ENCODE assay signal across 7 mouse cellular contexts in the genomic region with DNA sequence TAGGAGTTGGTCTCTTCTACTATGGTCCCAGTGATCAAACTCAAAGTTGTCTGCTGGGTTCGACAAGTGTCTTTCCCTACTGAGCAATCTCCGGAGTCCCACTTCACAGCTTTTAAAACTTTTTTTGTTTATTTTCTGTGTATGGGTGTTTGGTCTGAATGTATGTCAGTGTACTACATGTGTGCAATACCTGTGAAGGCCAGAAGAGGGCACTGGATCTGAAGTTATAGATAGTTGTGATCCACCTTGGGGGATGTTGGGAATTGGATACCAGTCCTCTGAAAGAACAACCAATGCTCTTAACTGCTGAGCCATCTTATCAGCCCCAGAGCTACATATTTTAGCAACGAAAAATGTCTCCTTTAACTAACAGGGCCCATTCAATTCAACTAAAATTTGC.
DNase-seq lines count a peak whose midpoint lies in the region; ATAC-seq and TF ChIP-seq lines count a peak whose summit lies in the region.

No protein-coding gene starts in this region.

- no peaks in the 10 kb centered on the region for H3K9me3 ChIP-seq in G1E (replicated peaks)

- peaks cover 69% of the 10 kb centered on the region for H3K36me3 ChIP-seq in G1E (replicated peaks)

- intact Hi-C loops in left cerebral cortex, postnatal 14 days (cut with DNase I), result no loop called here
- intact Hi-C loops in left cerebral cortex, postnatal 10 days (cut with DNase I), result no loop called here

- no peak overlapping the region for H3K4me3 ChIP-seq in G1E (ENCODE audit: low read depth, low read length)

- DNase-seq in left cerebral cortex, postnatal 14 days (ENCODE audit: low spot score in 2 of 2), result peak; percentile 13 to 15
- no peak for DNase-seq in left cerebral cortex, adult 9 months (ENCODE audit: low spot score in 2 of 2)
- DNase-seq in G1E (ENCODE audit: low spot score), result no peak
- peak; percentile 56 for DNase-seq in c-Kit-negative CD71-positive TER-119-positive erythroid progenitor cells, embryonic 14.5 days (ENCODE audit: low read depth, low spot score)
- peak; percentile 52 for DNase-seq in naive thymus-derived CD4-positive, alpha-beta T cell, adult 2 months (ENCODE audit: low read depth)
- no peak for DNase-seq in left cerebral cortex, postnatal 10 days (ENCODE audit: extremely low spot score in 1 of 2, low spot score in 2 of 2)

- ATAC-seq in G1E (ENCODE audit: extremely low read depth, insufficient number of reproducible peaks, low FRiP score, poor library complexity, severe bottlenecking), result no peak
- no peak for ATAC-seq in activated CD4-positive, CD25-positive, alpha-beta regulatory T cell, adult 4 months

- H3K4me1 ChIP-seq in G1E (ENCODE audit: insufficient read depth, low read depth, low read length), result no peaks in the 10 kb centered on the region

- no peaks in the 10 kb centered on the region for H3K27me3 ChIP-seq in G1E (ENCODE audit: insufficient read depth, low read length)

- TF ChIP-seq CTCF in G1E (IDR thresholded peaks at IDR 0.05; ENCODE audit: low read depth, low read length), result peak; percentile 50

Comparison
In these comparisons a context has a peak if more than half of its experiments do, and no peak if none do; other contexts are left out.
1. DNase-seq: peak in left cerebral cortex, postnatal 14 days (2 of 2), c-Kit-negative CD71-positive TER-119-positive erythroid progenitor cells, embryonic 14.5 days (single experiment) and naive thymus-derived CD4-positive, alpha-beta T cell, adult 2 months (single experiment); none in left cerebral cortex, adult 9 months (0 of 2), G1E (single experiment) and left cerebral cortex, postnatal 10 days (0 of 2).